Mouse (Mus musculus): ENCODE results near the gene Dnajc5g. TPM values are rescaled to one million over a fixed set of nuclear protein-coding genes. Genes with fewer than 3 reads are reported as not detected.

Gene Dnajc5g
- polyA plus RNA-seq (2012; rRNA removed), result not detected in 2 replicates

DNA sequence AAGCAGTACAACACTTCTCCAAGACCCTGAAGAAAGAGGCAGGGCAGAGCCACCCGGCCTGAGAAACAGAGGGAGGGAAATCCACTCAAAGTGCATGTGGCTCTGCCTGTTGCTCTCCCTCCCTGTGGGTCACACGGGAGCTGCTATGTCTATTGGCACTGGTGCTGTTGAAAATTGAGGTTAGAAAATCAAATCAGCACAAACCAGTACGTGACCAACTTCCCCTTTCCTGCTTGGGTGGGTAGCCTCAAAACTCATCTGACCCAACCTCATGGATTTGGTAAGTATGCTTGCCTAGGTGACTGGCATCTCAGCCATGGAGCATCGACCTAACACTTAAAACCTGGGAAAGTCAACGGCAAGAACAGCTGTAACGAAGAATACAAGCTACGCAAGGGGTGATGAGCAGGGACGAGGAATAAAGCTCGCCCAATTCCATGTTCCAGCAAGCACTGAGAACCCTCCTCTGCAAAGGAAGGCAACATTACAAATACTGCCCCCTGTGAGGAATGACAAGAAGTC lies at the start of gene Dnajc5g:
TSS of gene Dnajc5g (plus strand) at position 472 of the 522 bp plus-strand sequence.
- no peaks in the 10 kb centered on the region for H3K27me3 ChIP-seq (ENCODE audit: control insufficient read depth, insufficient read depth, low read length)
- H3K4me1 ChIP-seq (ENCODE audit: control insufficient read depth, insufficient read depth, low read length), result no peaks in the 10 kb centered on the region
- H3K27ac ChIP-seq (ENCODE audit: insufficient read depth, low read length), result no peak within 1 kb of the TSS
- TF ChIP-seq CTCF (IDR thresholded peaks at IDR 0.05; ENCODE audit: borderline replicate concordance, insufficient read depth, low read depth, low read length) (no peak), POLR2A (IDR thresholded peaks at IDR 0.05; ENCODE audit: borderline replicate concordance, insufficient read depth, low read length) (no peak)
- DNase-seq, result no peak
- 88% methylated on average over 9 of the region's 9 CpGs for WGBS
- no peak within 1 kb of the TSS for H3K4me3 ChIP-seq (replicated peaks; ENCODE audit: insufficient read depth, low read depth, low read length)

- H3K27me3 ChIP-seq (ENCODE audit: control insufficient read depth, insufficient read depth, low read length), result no peaks in the 10 kb centered on the region
- no peak for DNase-seq
- 96% methylated on average over 3 of the region's 3 CpGs for WGBS
- TF ChIP-seq CTCF (IDR thresholded peaks at IDR 0.05; ENCODE audit: borderline replicate concordance, insufficient read depth, low read depth, low read length), result no peak
- TF ChIP-seq POLR2A (IDR thresholded peaks at IDR 0.05; ENCODE audit: borderline replicate concordance, insufficient read depth, low read length), result no peak
- no peak overlapping the region for H3K4me3 ChIP-seq (replicated peaks; ENCODE audit: insufficient read depth, low read depth, low read length)
- H3K4me1 ChIP-seq (ENCODE audit: control insufficient read depth, insufficient read depth, low read length), result no peaks in the 10 kb centered on the region
- H3K27ac ChIP-seq (ENCODE audit: insufficient read depth, low read length), result no peak overlapping the region
These were observed 36.3 kb upstream of the Dnajc5g start for GRCm38 (mm10) chr5:31069810-31070209.

- Histone ChIP-seq H3K27ac (ENCODE audit: insufficient read depth, low read length) (no peak overlapping the region), H3K27me3 (ENCODE audit: control insufficient read depth, insufficient read depth, low read length) (no peaks in the 10 kb centered on the region), H3K4me3 (replicated peaks; ENCODE audit: insufficient read depth, low read depth, low read length) (no peak overlapping the region), H3K4me1 (ENCODE audit: control insufficient read depth, insufficient read depth, low read length) (no peaks in the 10 kb centered on the region)
- no peak for DNase-seq
- 83% methylated on average over 2 of the region's 2 CpGs for WGBS
- TF ChIP-seq POLR2A (IDR thresholded peaks at IDR 0.05; ENCODE audit: borderline replicate concordance, insufficient read depth, low read length), result no peak
- no peak for TF ChIP-seq CTCF (IDR thresholded peaks at IDR 0.05; ENCODE audit: borderline replicate concordance, insufficient read depth, low read depth, low read length)
These were observed 35.0 kb upstream of the Dnajc5g start for GRCm38 (mm10) chr5:31071059-31071458.

DNA sequence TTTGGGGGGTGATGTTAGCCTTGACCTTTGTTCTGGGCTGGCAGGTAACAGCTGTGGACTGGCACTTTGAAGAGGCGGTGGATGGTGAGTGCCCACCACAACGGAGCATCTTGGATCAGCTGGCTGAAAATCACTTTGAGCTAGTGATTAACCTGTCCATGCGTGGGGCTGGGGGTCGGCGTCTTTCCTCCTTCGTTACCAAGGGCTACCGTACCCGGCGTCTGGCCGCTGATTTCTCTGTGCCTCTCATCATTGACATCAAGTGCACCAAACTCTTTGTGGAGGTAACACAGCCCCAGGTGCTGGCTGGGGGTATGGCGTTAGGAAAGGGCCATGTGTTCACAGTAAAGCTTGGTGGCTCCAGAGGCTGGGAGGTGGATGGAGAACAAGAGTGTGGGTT lies 34.3 kb upstream of the Dnajc5g start:
- WGBS, result 91% methylated on average over 11 of the region's 11 CpGs
- TF ChIP-seq POLR2A (IDR thresholded peaks at IDR 0.05; ENCODE audit: borderline replicate concordance, insufficient read depth, low read length) (no peak), CTCF (IDR thresholded peaks at IDR 0.05; ENCODE audit: borderline replicate concordance, insufficient read depth, low read depth, low read length) (no peak)
- DNase-seq, result no peak
- Histone ChIP-seq H3K27me3 (ENCODE audit: control insufficient read depth, insufficient read depth, low read length) (no peaks in the 10 kb centered on the region), H3K4me1 (ENCODE audit: control insufficient read depth, insufficient read depth, low read length) (no peaks in the 10 kb centered on the region), H3K27ac (ENCODE audit: insufficient read depth, low read length) (no peak overlapping the region), H3K4me3 (replicated peaks; ENCODE audit: insufficient read depth, low read depth, low read length) (no peak overlapping the region)

GRCm38 (mm10) chr5:31073176-31073575 lies 32.9 kb upstream of the Dnajc5g start:
- WGBS, result 87% methylated on average over 12 of the region's 12 CpGs
- DNase-seq, result no peak
- TF ChIP-seq POLR2A (IDR thresholded peaks at IDR 0.05; ENCODE audit: borderline replicate concordance, insufficient read depth, low read length), result no peak
- TF ChIP-seq CTCF (IDR thresholded peaks at IDR 0.05; ENCODE audit: borderline replicate concordance, insufficient read depth, low read depth, low read length), result no peak
- Histone ChIP-seq H3K27ac (ENCODE audit: insufficient read depth, low read length) (no peak overlapping the region), H3K4me1 (ENCODE audit: control insufficient read depth, insufficient read depth, low read length) (no peaks in the 10 kb centered on the region), H3K27me3 (ENCODE audit: control insufficient read depth, insufficient read depth, low read length) (no peaks in the 10 kb centered on the region), H3K4me3 (replicated peaks; ENCODE audit: insufficient read depth, low read depth, low read length) (no peak overlapping the region)

DNA sequence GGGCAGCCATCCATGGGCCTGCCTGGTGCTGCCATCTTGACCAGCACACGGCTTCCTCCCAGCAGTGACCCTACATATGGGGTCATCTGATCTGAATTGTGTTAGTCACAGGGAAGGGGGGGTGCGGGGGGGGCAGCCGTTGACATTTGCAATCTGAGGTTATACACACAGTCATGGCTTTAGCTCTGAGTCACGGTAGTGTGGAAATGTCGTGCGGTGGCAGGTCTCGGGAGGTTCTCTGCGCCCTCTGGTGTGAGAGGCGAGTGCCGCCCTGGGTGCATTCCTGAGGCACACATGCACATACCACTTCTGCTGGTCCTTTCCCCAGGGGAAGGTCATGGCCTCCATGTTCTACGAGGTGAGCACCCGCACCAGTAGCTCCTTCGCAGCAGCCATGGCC lies 29.7 kb upstream of the Dnajc5g start:
- no peak for DNase-seq
- TF ChIP-seq POLR2A (IDR thresholded peaks at IDR 0.05; ENCODE audit: borderline replicate concordance, insufficient read depth, low read length) (no peak), CTCF (IDR thresholded peaks at IDR 0.05; ENCODE audit: borderline replicate concordance, insufficient read depth, low read depth, low read length) (no peak)
- 88% methylated on average over 13 of the region's 13 CpGs for WGBS
- no peak overlapping the region for H3K27ac ChIP-seq (ENCODE audit: insufficient read depth, low read length)
- no peak overlapping the region for H3K4me3 ChIP-seq (replicated peaks; ENCODE audit: insufficient read depth, low read depth, low read length)
- no peaks in the 10 kb centered on the region for H3K4me1 ChIP-seq (ENCODE audit: control insufficient read depth, insufficient read depth, low read length)
- H3K27me3 ChIP-seq (ENCODE audit: control insufficient read depth, insufficient read depth, low read length), result no peaks in the 10 kb centered on the region

GRCm38 (mm10) chr5:31080059-31080794 lies 25.9 kb upstream of the Dnajc5g start:
- no peaks in the 10 kb centered on the region for H3K4me1 ChIP-seq (ENCODE audit: control insufficient read depth, insufficient read depth, low read length)
- no peak overlapping the region for H3K4me3 ChIP-seq (replicated peaks; ENCODE audit: insufficient read depth, low read depth, low read length)
- H3K27me3 ChIP-seq (ENCODE audit: control insufficient read depth, insufficient read depth, low read length), result no peaks in the 10 kb centered on the region
- no peak overlapping the region for H3K27ac ChIP-seq (ENCODE audit: insufficient read depth, low read length)
- DNase-seq, result peak in 1 of 2 experiments; percentile 24
- TF ChIP-seq POLR2A (IDR thresholded peaks at IDR 0.05; ENCODE audit: borderline replicate concordance, insufficient read depth, low read length), result no peak
- WGBS, result 44% methylated on average over 13 of the region's 13 CpGs

DNA sequence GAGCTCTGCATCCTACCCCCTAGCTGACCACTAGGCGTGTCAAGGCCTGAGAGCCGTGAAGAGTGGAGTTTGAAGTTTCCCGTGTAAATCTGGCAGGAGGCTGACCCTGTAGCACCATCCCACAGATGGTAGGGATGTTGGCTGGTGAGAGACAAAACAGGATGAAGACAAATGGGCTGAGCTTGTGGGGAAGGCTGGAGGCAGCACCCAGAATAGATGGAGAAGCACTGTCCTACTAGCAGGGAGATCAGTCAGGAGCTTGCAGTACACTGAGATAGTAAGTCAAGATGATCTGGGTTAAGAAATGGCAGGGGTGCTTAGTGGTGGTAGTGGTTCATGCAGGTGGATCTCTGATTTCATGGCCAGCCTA lies 25.3 kb upstream of the Dnajc5g start:
- Histone ChIP-seq H3K27me3 (ENCODE audit: control insufficient read depth, insufficient read depth, low read length) (no peaks in the 10 kb centered on the region), H3K4me1 (ENCODE audit: control insufficient read depth, insufficient read depth, low read length) (no peaks in the 10 kb centered on the region), H3K4me3 (replicated peaks; ENCODE audit: insufficient read depth, low read depth, low read length) (no peak overlapping the region), H3K27ac (ENCODE audit: insufficient read depth, low read length) (no peak overlapping the region)
- TF ChIP-seq POLR2A (IDR thresholded peaks at IDR 0.05; ENCODE audit: borderline replicate concordance, insufficient read depth, low read length) (no peak), CTCF (IDR thresholded peaks at IDR 0.05; ENCODE audit: borderline replicate concordance, insufficient read depth, low read depth, low read length) (no peak)
- no peak for DNase-seq
- 57% methylated on average over 3 of the region's 3 CpGs for WGBS

Data from cerebellum, adult 2 months (tissue).